1 mouse cellular context compared by ENCODE assay signal in the genomic region with DNA sequence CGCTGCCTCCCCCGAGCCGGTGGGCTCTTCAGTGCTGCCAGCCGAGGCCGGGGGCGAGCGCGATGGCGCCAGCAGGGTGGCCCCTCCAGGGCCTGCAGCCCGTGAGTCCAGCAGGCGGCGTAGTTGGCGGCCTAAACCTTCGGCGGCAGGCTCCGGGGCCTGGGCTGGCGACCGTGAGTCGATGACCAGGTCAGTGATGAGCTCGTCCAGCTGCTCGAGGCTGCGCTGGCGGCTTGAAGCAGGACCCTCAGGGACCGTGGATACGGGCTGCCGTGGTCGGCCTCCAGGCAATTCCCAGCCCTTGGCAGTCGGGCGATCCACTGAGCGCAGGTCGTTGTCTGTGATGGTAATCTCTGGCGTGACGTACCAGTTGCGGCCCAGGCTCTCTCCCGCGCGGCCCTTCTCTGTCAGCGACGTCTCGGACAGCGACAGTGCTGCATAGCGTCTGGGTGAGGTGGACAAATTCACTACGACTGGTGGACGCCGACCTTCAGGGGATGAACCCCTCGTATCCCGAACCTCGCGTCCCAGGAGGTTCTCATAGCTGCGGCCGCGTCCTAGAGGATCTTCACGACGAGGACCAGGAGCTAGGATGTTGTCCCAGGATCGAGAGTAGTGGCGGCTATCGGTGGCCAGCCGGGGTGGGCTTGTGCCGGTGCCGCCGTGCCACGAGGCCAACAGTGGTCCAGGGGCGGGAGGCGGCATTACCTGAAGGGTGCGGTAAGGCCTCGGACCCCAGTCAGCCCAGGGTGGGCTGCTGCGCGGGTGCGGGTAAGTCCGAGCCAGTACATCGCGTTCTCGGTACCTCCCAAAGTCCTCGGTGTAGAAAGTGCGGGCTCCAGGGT.
TF ChIP-seq lines count a peak whose summit lies in the region.

No protein-coding gene starts in this region.

TF ChIP-seq in ES-E14, 5 proteins besides CTCF, POLR2A, EP300 and RAD21 (continued from another document):
- TF ChIP-seq ZC3H11A (IDR thresholded peaks at IDR 0.05; ENCODE audit: borderline replicate concordance, low read depth, low read length) (no peak), CHD2 (IDR thresholded peaks at IDR 0.05; ENCODE audit: low read depth, low read length) (no peak)
TF ChIP-seq in ES-E14: peak in this region for 0.
